Mouse (Mus musculus): ENCODE data around the gene 9530053A07Rik.
A peak's percentile ranks its signal among the peaks of the same experiment; 100 is the strongest.

DNA sequence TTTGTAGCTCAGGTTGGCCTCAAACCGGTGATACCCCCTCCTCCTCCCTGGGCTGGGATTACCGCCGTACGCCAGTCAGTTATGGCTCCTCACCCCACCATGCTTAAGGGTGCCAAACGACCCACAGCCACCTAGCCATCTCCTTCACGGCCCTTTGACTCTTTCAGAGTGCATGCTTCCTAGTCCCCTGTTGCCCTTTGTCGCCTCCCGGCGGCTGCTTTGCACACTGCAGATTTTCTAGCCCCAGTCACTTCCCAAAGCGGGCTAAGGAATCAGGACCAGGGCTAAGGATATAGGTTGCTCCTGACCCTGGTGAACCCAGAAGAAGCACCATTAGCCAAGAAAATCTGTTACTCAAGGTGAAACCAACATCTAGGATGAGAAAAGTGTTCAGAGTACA lies 84.9 kb downstream of the 9530053A07Rik start:
- TF ChIP-seq CTCF (IDR thresholded peaks at IDR 0.05) = peak; percentile 86
- TF ChIP-seq POLR2A (IDR thresholded peaks at IDR 0.05; ENCODE audit: insufficient read depth, low read depth, low read length) = no peak

Measured in heart, adult 2 months (tissue).